Mouse (Mus musculus) kidney, embryonic 16.5 days (tissue): ENCODE results near the gene Xdh. TPM values are rescaled to one million over a fixed set of nuclear protein-coding genes. Genes with fewer than 3 reads are reported as not detected.

Experiments
- ATAC-seq: fragments of 200-750 bp; cut with Nextera tagmentation; 2 replicates; pipeline ENCODE4 v1.8.0; 2017; ENCODE audit warnings: moderate TSS enrichment; ENCODE audit not compliant: low FRiP score, low TSS enrichment
- H3K27ac ChIP-seq: fragments of 300-500 bp; sonication (generic); 2 replicates; pipeline ENCODE4 v1.5.1; 2014; ENCODE audit warnings: low read length
- H3K27me3 ChIP-seq: fragments of 300-500 bp; sonication (generic); 2 replicates; pipeline ENCODE4 v1.6.1; 2014; ENCODE audit warnings: low read length, control low read depth, mixed read lengths; ENCODE audit not compliant: insufficient read depth
- H3K36me3 ChIP-seq: fragments of 300-500 bp; sonication (generic); 2 replicates; pipeline ENCODE4 v1.6.1; 2014; ENCODE audit warnings: low read length, control low read depth, mixed read lengths; ENCODE audit not compliant: insufficient read depth
- H3K4me1 ChIP-seq: fragments of 300-500 bp; sonication (generic); 2 replicates; pipeline ENCODE4 v1.6.1; 2014; ENCODE audit warnings: low read length, control low read depth, mixed read lengths; ENCODE audit not compliant: insufficient read depth
- H3K4me2 ChIP-seq: fragments of 300-500 bp; sonication (generic); replicated peaks from 2 replicates; pipeline ENCODE4 v1.6.1; 2014; ENCODE audit warnings: low read depth, low read length
- H3K4me3 ChIP-seq: fragments of 300-500 bp; sonication (generic); 2 replicates; pipeline ENCODE4 v1.5.1; 2014; ENCODE audit warnings: mild to moderate bottlenecking, low read length
- H3K9ac ChIP-seq: fragments of 300-500 bp; sonication (generic); replicated peaks from 2 replicates; pipeline ENCODE4 v1.6.1; 2014; ENCODE audit warnings: low read length
- H3K9me3 ChIP-seq: fragments of 300-500 bp; sonication (generic); 2 replicates; pipeline ENCODE4 v1.6.1; 2016; ENCODE audit warnings: low read length, control low read depth
- WGBS: fragments of 180-500 bp; shearing (Covaris S2); extraction: QIAGEN DNeasy Blood & Tissue Kit; methylation state at CpG from one replicate; pipeline ENCODE4 v1.1.7; 2014; 5-methylcytosine and 5-hydroxymethylcytosine counted together
- polyA plus RNA-seq: library from polyadenylated mRNA; unstranded; fragments of >200 nt; fragmentation: Nextera tagmentation; extraction: Ambion mirVana; gene quantifications from 2 replicates; pipeline ENCODE4 v1.2.1, GENCODE M21; 2015

Xdh gene
- polyA plus RNA-seq, 1 experiment from 2014 or later: 2.3 TPM

DNA sequence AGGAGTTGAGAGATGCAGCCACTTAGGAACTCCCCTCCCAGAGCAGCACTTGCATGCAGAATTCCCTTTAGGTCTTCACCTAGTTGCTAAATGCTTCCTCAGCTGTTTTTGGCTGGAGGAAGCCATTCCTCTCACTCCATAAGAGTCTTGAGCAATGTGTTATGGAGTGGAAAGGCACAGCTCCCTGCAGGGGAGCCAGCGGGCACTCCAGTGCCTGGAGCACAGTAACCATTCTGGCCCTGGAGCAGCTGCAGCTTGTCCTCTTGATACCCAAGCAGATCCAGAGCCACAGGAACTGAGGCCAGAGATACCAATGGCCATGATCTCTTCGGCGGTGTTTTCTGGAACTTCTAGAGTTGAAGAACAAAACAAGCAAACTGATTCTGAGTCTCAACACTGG, 113.4 kb downstream of the Xdh start:
- Histone ChIP-seq H3K9ac (no peak overlapping the region), H3K4me1 (no peaks in the 10 kb centered on the region), H3K4me3 (no peak overlapping the region), H3K9me3 (no peaks in the 10 kb centered on the region), H3K36me3 (no peaks in the 10 kb centered on the region), H3K4me2 (no peak overlapping the region), H3K27me3 (no peaks in the 10 kb centered on the region), H3K27ac (no peak overlapping the region)
- ATAC-seq: no peak
- WGBS: 98% methylated on average over 3 of the region's 3 CpGs

Other genes with a start within 250 kb of the Xdh start
- 18.6 and 21.4 TPM in 2 replicates for gene Galnt14, start 239.7 kb downstream of the Xdh start, polyA plus RNA-seq
- 20.9 and 26.4 TPM in 2 replicates for gene Ehd3, start 146.1 kb downstream of the Xdh start, polyA plus RNA-seq
- 0.10 TPM in 1 of 2 replicates, not detected in the other for gene Srd5a2, start 97.7 kb upstream of the Xdh start, polyA plus RNA-seq